Mouse (Mus musculus): ENCODE data around the gene Nelfa.

DNA sequence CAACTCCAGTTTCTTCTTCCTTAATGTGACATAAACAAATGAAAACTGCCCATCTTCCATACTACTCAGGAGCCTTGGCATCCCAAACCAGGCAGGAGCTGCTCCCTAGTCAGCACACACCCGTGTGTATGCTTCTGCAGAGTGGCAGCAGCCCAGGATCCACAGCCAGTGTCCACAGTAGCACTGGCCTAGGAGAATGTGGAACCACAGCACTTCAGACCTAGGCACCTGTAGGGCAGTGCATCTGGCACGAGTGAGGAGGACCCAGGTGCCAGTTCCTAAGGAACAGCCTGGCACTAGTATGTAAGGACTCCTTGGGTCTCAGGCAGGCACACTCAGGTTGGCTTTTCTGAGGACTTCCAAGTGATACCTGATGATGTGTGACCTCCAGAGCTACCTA lies 39.1 kb downstream of the Nelfa start:
- no peak for TF ChIP-seq CTCF (conservative IDR thresholded peaks at IDR 0.05 in 1 of 2, IDR thresholded peaks at IDR 0.05 in 1 of 2; ENCODE audit: low read depth in 2 of 2, low read length in 2 of 2)
- no peak for TF ChIP-seq UBTF (IDR thresholded peaks at IDR 0.05; ENCODE audit: low read depth, low read length)
- no peak for TF ChIP-seq POLR2A (IDR thresholded peaks at IDR 0.05; ENCODE audit: low read depth, low read length)
- no peak for TF ChIP-seq ZNF384 (IDR thresholded peaks at IDR 0.05; ENCODE audit: low read depth, low read length)
- no peak for TF ChIP-seq RCOR1 (conservative IDR thresholded peaks at IDR 0.05; ENCODE audit: low read depth, low read length)
- no peak for TF ChIP-seq MXI1 (IDR thresholded peaks at IDR 0.05; ENCODE audit: low read depth, low read length)
- TF ChIP-seq ZC3H11A (IDR thresholded peaks at IDR 0.05; ENCODE audit: low read depth, low read length) = no peak
- TF ChIP-seq TCF12 (IDR thresholded peaks at IDR 0.05; ENCODE audit: low read depth, low read length) = no peak
- TF ChIP-seq E2F4 (IDR thresholded peaks at IDR 0.05; ENCODE audit: insufficient replicate concordance, low read depth, low read length) = no peak
- no peak for TF ChIP-seq HCFC1 (IDR thresholded peaks at IDR 0.05; ENCODE audit: low read depth, low read length)
- TF ChIP-seq NRF1 (IDR thresholded peaks at IDR 0.05; ENCODE audit: low read depth, low read length) = no peak
